Mouse (Mus musculus) cortical plate, adult 2 months (tissue): ENCODE results near the gene Prss40. TPM values are rescaled to one million over a fixed set of nuclear protein-coding genes. Genes with fewer than 3 reads are reported as not detected.
"Not testable (repeated sequence)": the region's sequence is repeated elsewhere in the genome, so short reads cannot be mapped to it uniquely, and the experiment has no call there.

ENCODE experiments used
- H3K27ac ChIP-seq: fragments of 200-500 bp; 2 replicates; pipeline ENCODE4 v1.5.1; 2012; ENCODE audit warnings: low read length, control low read depth, inconsistent platforms; ENCODE audit not compliant: insufficient read depth
- H3K4me1 ChIP-seq: fragments of 200-500 bp; 2 replicates; pipeline ENCODE4 v1.6.1; 2011; ENCODE audit warnings: low read length; ENCODE audit not compliant: control insufficient read depth, insufficient read depth
- H3K4me3 ChIP-seq: fragments of 200-500 bp; 2 replicates; pipeline ENCODE4 v1.5.1; 2011; ENCODE audit warnings: mild to moderate bottlenecking, low read length, control low read depth; ENCODE audit not compliant: insufficient read depth
- CTCF ChIP-seq: fragments of 200-500 bp; IDR thresholded peaks from 2 replicates; pipeline ENCODE4 v1.5.1; 2011; ENCODE audit warnings: mild to moderate bottlenecking, control low read depth, low read length; ENCODE audit not compliant: insufficient read depth; ENCODE audit errors: extremely low read depth
- POLR2A ChIP-seq: fragments of 200-500 bp; IDR thresholded peaks from 2 replicates; pipeline ENCODE4 v1.6.1; 2011; ENCODE audit warnings: mild to moderate bottlenecking, low read length, control low read depth; ENCODE audit not compliant: insufficient read depth; ENCODE audit errors: extremely low read depth
- polyA plus RNA-seq: library from polyadenylated mRNA; depleted of rRNA; stranded (reverse); fragments of >200 nt; gene quantifications from 2 replicates; pipeline ENCODE4 v1.2.3, GENCODE M21; 2012

Gene Prss40
- polyA plus RNA-seq, 1 experiment, result not detected

- Histone ChIP-seq H3K4me1 (no peaks in the 10 kb centered on the region), H3K4me3 (no peak overlapping the region), H3K27ac (no peak overlapping the region)
- no peak for TF ChIP-seq POLR2A
- no peak for TF ChIP-seq CTCF
Observed at GRCm38 (mm10) chr1:34536291-34536766, 24.4 kb downstream of the Prss40 start.

- H3K27ac ChIP-seq, H3K4me3 ChIP-seq, H3K4me1 ChIP-seq: not testable (repeated sequence)
Observed at GRCm38 (mm10) chr1:34535043-34535698, 25.6 kb downstream of the Prss40 start, which contains the start of gene Cfc1. Gene Cfc1, plus strand, starts transcription at chr1:34535648.

GRCm38 (mm10) chr1:34534574-34534973, 26.2 kb downstream of the Prss40 start:
- H3K27ac ChIP-seq, H3K4me1 ChIP-seq: not testable (repeated sequence)

GRCm38 (mm10) chr1:34523647-34524046, 37.1 kb downstream of the Prss40 start:
- no peak overlapping the region for H3K4me3 ChIP-seq
- H3K27ac ChIP-seq, result no peak overlapping the region
- TF ChIP-seq POLR2A (no peak), CTCF (no peak)
- no peaks in the 10 kb centered on the region for H3K4me1 ChIP-seq

More at GRCm38 (mm10) chr1:34534574-34534973, 26.2 kb downstream of the Prss40 start:
- not testable (repeated sequence) for H3K4me3 ChIP-seq

GRCm38 (mm10) chr1:34522850-34523244, 37.9 kb downstream of the Prss40 start:
- H3K4me1 ChIP-seq, result no peaks in the 10 kb centered on the region
- no peak overlapping the region for H3K4me3 ChIP-seq
- H3K27ac ChIP-seq, result no peak overlapping the region
- TF ChIP-seq CTCF (no peak), POLR2A (no peak)

- TF ChIP-seq CTCF, result no peak
- H3K4me3 ChIP-seq, result no peak overlapping the region
- no peaks in the 10 kb centered on the region for H3K4me1 ChIP-seq
- no peak overlapping the region for H3K27ac ChIP-seq
Observed at GRCm38 (mm10) chr1:34522205-34522849, 38.4 kb downstream of the Prss40 start.

- Histone ChIP-seq H3K27ac (no peak overlapping the region), H3K4me1 (no peaks in the 10 kb centered on the region), H3K4me3 (no peak overlapping the region)
- TF ChIP-seq POLR2A (no peak), CTCF (no peak)
Observed at GRCm38 (mm10) chr1:34518259-34518658, 42.5 kb downstream of the Prss40 start.

GRCm38 (mm10) chr1:34517797-34518196, 42.9 kb downstream of the Prss40 start:
- H3K4me3 ChIP-seq, H3K4me1 ChIP-seq, H3K27ac ChIP-seq: not testable (repeated sequence)

- not testable (repeated sequence) for H3K4me1 ChIP-seq, H3K4me3 ChIP-seq, H3K27ac ChIP-seq
Observed at GRCm38 (mm10) chr1:34517297-34517696, 43.4 kb downstream of the Prss40 start.

- TF ChIP-seq POLR2A, result no peak
- no peak for TF ChIP-seq CTCF
- no peak overlapping the region for H3K27ac ChIP-seq
- H3K4me1 ChIP-seq, result no peaks in the 10 kb centered on the region
- H3K4me3 ChIP-seq, result no peak overlapping the region
Observed at GRCm38 (mm10) chr1:34516595-34516994, 44.1 kb downstream of the Prss40 start.

GRCm38 (mm10) chr1:34513068-34513467, 47.7 kb downstream of the Prss40 start:
- Histone ChIP-seq H3K4me3 (no peak overlapping the region), H3K27ac (no peak overlapping the region), H3K4me1 (no peaks in the 10 kb centered on the region)
- TF ChIP-seq POLR2A (no peak), CTCF (no peak)
